Mouse (Mus musculus) heart, postnatal 10 days (tissue): ENCODE data around the gene Rnf213. TPM values are rescaled to one million over a fixed set of nuclear protein-coding genes. Genes with fewer than 3 reads are reported as not detected.
"Not testable (repeated sequence)": the region's sequence is repeated elsewhere in the genome, so short reads cannot be mapped to it uniquely, and the experiment has no call there.

ENCODE experiments used
- DNase-seq, 2 experiments: peaks; one replicate each; pipeline ENCODE4 v3.0.0; 2021
- intact Hi-C: fragments of 180-260 bp; cut with DNase I; formaldehyde crosslinking; loops from one replicate; pipeline ENCODE4 v1.15.1; 2025
- total RNA-seq, 2 experiments: library from RNA; stranded (reverse); gene quantifications; 2 replicates each; pipeline ENCODE4 v1.2.3; 2021

The Rnf213 gene
- total RNA-seq: 10 to 100 TPM; 14.0 to 19.6 TPM

DNA sequence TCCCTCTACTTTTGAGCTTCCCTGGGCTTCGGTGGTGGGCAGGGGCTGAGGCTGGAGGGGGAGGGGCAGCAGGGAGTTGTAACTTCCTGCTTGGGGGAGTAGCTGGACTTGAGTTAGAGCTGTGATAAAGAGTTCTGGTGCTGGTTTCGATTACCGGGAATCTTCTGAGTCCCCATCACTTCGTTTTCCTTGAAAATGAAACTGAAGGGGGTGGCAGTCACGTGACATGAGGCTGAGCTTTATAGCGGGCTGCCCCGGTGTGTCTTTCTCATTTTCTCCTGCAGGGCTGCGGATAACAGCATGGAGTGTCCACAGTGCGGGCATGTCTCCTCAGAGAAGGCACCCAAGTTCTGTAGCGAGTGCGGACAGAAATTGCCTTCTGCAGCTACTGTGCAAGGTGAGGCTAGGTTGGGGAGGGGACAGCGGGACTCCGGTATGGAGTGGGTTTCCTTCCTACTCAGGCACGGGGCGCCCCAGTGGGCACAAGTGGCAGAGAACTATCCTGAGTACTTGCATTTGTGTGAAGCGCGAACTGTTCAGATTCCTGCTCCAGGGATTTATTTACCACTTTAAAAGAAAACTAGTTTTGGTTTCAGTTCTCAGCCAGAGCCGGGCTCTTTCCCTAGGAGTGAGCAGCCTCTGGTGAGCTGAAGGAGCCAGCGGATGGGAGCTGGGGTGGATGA is at the start of gene Rnf213:
Gene Rnf213 (plus strand): TSS at position 301 of the 683 bp plus-strand sequence.
- intact Hi-C loops: no loop called here
- DNase-seq: peak; percentile 77 to 82

DNA sequence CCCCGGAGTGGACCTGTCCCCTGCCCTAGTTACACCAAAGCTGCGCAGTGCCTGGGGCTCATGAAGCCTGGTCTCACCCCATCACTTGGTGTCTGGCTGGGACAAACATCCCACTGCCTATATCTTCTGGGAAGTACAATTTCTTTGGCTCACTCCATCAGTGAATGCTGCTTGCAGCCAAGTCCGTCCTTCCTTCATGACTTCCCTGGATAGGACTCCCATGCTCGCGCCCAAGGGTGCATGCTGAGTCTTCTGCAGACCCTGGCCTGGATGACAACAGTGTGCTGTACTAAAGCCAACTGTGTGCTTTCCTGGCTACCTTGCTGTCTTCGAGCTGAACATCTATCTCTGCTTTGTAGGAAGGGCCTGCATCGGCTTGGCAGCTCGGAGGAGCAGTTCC is 48.7 kb upstream of the Rnf213 start:
- DNase-seq: peak; percentile 39 to 49
- intact Hi-C loops: no loop called here

DNA sequence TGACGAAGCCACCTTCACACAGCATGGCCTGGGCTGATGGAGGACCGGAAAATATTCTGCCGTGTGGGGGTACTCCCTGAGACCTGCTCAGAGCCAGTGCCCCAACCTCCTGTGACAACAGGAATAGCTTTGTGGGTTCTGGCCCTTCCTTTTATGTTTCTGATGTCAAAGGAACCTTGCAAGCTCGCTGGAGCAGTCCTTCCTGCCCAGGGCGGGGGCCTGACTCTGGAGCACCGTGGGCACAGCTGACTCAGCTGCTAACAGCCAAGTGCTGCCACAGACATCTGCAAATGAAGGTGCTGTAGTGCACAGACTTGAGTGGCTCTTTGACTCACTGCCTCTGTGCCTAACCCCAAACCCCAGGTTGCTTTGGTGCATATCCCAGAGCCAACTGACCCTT is 48.0 kb upstream of the Rnf213 start:
- intact Hi-C loops: no loop called here
- no peak for DNase-seq

DNA sequence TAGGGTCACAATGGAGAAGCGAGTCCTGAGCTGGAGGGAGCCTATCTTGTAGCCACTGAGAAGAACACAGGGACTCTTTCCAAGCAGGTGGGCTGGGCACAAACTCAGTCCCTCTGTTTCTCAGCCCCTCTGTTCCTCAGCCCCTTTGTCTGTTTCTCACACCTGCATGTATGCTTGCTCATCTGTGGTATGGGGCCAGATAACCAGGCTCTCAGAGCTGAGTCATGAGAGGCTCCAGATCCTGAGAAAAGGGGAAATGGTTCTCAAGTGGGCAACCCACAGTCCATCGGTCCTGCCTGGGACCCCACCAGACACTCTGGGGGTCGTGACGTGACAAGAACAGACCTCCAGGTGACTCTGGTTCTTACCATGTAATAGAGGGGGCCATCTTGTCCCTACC is 45.8 kb upstream of the Rnf213 start:
- DNase-seq: no peak
- intact Hi-C loops: no loop called here

DNA sequence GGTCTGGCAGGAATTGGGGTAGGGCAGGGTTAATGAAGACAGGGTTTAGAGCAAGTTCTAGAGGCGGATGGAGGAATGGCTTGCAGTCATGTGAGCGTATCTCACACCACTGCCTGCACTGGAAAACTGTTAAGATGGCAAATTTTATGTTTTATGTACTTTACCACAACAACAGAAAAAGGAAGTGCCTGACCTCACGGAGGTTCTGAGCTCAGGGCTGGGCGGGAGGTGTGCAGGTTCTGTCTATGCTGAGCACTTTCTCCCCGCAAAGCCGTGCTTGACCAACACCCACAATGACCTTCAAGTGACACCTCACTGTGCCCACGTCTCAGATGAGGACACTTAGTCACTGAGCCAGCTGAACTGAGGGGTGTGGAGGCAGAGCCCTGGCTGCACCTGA is 40.8 kb upstream of the Rnf213 start:
- intact Hi-C loops: no loop called here
- no peak for DNase-seq

DNA sequence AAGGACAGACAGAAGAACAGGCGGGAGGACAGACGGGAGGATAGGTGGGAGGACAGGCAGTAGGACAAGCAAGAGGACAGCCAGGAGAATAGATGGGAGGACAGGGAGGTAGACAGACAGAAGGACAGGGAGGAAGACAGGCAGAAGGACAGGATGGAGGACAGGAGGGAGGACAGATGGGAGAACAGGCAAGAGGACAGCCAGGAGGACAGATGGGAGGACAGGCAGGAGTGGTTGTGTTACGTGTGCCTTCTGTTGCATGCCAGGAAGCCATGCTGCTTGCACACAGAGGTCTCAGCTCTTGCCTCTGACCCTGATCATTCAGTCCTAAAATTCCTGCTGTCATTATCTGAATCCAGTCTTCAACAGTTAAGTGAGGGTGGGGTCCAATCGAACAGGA is 39.0 kb upstream of the Rnf213 start:
- intact Hi-C loops: no loop called here
- DNase-seq: no peak

DNA sequence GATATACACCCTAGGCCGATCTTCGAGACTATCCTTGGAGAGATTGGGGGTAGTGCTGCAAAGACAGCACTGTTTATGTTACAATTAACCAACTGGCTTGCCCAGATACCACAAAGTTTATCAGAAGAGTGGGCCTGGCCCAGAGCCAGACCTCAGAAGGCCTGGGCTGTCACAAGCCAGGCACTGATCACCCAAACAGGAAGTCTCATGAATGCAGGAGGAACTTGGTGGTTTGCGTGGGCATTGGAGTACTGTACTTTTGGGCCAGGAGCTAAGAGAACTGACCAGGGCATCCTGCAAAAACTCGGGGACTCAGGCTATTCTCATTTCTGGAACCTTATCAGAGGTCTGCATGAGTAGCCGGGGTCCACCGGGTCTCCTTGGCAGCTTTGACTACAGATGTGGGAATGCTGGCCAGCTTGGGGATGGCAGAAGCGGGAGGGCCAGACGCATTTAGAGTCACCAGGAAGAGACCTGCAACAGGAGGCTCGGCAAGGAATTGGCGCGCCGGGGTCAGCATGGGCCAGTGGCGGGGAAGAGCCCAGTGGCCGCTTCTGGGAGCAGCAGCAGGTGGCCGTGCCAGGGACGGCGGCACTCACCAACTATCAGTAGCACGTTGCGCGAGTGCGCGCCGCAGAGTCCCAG is 38.0 kb upstream of the Rnf213 start:
- DNase-seq: peak; percentile 61
- intact Hi-C loops: no loop called here

DNA sequence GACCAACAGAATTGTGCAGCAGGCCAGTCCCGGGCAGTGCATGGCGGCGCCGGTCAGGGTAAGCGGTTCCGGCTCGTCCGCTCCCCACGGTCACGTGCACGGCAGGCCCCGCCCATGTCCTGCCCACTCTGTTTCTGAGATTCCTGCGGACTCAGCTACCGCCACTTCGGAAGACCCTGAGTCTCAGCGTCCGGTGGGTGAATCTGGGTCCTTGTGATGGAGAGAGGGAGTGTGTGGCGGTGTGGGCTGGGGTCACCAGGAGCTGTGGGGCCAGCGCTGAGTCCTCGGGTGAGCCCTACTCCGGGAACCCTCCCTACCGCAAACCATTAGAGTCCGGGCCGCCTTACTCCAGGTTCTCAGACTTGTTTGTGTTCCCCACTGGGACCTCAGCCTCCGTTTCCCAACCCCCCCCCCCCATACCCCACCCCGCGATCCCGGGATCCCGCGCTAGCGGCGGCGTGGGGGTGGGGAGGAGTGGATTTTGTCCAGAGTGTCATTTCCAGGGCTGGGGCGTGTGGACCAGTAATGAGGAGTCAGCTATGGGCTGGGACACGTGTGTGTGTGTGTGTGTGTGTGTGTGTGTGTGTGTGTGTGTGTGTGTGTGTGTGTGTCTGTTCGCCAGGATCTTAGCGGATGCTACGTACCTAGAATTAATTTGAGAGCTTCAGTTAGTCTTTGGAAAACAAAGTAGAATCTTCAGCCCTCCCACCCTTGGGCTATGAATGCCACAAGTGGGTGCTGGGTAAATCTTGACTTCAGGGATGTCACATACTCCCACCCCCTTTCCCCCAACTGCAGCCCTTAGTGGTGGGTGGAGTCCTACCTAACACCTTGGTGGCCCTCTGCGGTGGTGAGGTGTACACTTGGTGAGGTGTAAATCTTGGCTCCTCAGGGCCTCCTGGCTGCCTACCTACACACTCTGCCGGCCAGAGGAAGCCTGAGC is 37.2 kb upstream of the Rnf213 start, which contains the start of the genes Sgsh and Slc26a11:
Gene Sgsh (minus strand): TSS at position 94 of the 943 bp plus-strand sequence.
Gene Slc26a11 (plus strand): TSS at position 115 of the 943 bp plus-strand sequence.
- peak; percentile 91 to 94 for DNase-seq
- intact Hi-C loops: no loop called here

DNA sequence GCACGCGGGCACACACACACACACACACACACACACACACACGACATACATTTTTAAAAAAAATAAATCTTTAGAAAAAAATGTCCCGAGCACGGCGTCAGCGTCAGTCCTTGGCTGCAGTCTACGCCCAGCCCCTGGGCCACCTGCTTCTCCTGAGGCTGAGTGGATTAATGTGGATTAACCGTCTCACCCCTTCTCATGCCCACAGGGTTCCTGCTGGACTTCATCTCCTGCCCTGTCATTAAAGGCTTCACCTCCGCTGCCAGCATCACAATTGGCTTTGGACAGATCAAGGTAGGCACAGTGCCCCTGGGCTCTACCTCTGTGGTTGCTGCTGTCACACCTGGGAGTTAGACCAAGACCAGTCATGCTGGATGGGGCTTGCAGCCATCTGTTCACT is 33.8 kb upstream of the Rnf213 start:
- DNase-seq: no peak
- intact Hi-C loops: no loop called here

DNA sequence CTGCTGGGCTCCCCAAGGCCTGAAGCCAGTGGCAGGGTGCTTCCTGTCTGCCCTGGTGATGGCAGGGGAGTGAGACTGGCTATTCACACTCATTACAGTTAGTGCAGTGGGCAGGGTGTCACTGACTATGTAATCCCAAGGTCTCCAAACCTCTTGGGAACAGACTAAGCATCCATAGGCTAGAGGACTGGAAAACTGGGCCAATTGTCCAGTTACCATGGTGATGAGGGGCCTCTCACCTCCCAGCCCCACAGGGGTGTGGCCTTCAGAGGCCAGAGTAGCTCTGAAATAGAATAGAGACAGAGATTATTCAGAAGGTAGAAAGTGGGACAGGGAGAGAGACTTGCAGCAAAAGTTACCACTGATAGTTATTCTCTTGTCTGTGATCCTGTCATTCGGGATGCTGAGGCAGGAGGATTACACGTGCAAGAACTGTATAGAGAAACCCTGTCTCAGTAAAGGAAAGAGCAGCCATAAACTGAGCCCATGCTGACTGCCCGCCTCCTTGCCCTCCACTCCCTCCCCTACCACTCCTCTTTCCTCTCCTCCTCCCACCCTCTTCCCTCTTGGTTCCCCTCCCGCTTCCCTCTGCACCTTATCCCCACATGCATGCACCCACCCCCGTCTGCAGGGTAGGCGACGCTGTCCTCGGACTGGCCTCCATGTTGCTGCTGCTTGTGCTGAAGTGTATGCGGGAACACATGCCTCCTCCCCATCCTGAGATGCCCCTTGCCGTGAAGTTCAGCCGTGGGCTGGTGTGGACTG is 29.9 kb upstream of the Rnf213 start:
- no peak for DNase-seq
- intact Hi-C loops: loop anchor here (1.0 to 2.0 kb wide), 3 partner anchors 24 to 58 kb away; no protein-coding TSS in a partner anchor

DNA sequence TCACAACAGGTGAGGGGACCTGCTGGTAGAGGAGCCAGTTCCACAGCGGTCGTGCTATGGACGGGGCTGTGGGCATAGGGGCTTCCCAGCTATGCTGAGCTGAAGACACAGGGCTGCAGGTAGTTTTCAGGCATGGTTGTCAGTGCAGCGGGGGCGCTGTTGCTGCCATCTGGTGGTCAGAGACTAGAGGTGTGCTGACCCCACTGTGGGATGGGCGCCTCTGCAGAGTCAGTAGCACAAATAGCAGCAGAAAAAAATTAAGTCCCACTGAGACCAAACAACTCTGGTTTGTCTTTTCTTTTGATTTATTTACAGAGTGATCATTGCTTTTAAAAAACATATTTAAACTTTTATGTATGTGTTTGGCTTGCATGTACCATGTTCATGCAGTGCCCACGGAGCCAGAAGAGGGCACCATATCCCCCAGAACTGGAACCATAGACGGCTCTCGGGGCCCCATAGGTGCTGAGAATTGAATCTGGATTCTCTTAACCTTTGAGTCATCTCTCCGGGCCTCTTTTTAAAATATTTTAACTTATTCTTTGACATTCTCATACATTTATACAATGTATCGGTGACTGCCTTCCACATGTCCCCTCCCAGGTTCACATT is 29.3 kb upstream of the Rnf213 start:
- intact Hi-C loops: loop anchor here (1.0 to 2.0 kb wide), 3 partner anchors 24 to 59 kb away; no protein-coding TSS in a partner anchor
- peak; percentile 73 to 83 for DNase-seq

DNA sequence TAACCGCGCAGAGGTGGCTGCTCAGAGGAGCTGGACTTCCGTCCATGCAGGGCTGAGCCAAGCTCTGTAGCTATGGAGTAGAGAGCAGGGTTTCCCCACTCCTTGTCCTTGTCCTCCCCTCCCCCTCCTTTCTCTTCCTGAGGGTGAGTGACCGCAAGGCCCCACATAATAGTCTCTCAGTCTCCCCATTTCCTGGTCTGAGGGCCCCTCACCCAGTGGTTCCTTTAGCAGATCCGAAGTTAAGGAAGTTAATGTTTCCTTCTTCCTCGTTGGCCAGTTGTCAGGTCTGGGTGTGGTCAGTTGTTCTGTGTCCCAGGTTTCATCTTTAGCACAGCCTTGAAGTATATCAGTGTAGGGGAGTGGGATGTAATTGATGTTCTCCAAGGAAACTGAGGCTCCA is 17.5 kb upstream of the Rnf213 start:
- intact Hi-C loops: no loop called here
- peak in 1 of 2 experiments; percentile 25 for DNase-seq

DNA sequence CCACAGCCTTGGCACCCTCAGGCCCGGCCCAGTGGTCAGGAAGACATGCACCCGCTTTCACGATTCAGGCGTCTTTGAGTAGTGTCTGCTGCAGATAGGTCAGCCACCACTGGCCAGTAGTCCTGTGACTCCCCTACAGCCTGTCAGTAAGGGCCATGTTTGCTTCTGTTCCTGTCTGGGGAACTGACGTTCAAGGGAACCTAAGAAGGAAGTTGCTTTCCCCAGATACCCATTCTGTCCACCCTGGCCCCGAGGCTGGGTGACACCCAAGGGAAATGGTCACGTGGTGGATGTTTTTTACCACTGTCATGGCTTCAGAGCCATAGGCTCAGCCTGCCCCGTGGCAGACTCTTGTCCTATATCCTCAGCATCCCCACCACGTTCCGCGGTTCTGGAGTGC is 15.6 kb upstream of the Rnf213 start:
- no peak for DNase-seq
- intact Hi-C loops: no loop called here

DNA sequence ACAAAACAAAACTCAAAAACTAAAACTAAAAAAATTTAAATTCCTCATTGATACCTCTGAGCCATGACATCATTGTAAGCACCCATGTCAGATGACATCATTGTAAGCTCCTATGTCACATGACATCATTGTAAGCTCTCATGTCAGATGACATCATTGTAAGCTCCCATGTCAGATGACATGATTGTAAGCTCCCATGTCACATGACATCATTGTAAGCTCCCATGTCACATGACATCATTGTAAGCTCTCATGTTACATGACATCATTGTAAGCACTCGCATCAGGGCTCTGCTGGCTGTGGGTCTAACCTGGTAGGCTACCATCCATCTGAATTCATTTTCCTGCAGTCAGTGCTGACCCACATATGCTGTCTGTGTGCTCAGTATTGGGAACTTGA is 14.3 kb upstream of the Rnf213 start:
- DNase-seq: no peak
- intact Hi-C loops: no loop called here

DNA sequence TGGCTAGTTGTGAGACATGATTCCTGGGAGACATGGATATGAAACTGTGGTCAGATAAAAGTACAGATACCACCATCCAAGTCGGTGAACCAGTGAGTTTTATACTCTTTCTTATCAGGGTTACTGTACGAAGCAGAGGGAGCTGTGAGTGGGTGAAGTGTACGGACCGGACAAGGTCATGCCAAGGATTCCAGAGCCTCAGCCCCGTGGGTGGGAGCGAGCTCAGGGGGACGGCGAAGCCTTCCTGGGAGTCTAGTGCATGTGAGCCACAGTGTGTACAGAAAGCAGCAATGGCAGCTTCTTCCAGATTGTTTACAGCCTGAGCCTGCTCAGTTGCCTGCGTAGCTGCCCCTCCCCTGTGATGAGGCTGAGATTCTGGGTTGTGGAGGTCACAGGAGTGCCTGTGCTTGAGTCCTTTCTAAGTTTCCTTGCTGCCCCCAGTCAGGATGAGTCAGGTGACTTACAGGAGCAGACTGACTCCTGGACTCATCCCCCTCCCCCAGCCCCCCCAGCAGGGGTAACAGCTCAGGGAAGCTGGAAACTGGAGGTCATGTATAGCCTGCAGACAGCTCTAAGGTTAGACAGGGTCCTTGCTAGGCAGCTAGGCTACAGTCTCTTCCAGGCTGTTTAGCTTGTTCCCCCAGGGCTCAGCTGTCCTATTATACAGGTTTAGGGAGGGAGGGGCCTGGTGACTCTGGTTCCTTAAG is 11.1 kb upstream of the Rnf213 start:
- intact Hi-C loops: no loop called here
- DNase-seq: no peak

DNA sequence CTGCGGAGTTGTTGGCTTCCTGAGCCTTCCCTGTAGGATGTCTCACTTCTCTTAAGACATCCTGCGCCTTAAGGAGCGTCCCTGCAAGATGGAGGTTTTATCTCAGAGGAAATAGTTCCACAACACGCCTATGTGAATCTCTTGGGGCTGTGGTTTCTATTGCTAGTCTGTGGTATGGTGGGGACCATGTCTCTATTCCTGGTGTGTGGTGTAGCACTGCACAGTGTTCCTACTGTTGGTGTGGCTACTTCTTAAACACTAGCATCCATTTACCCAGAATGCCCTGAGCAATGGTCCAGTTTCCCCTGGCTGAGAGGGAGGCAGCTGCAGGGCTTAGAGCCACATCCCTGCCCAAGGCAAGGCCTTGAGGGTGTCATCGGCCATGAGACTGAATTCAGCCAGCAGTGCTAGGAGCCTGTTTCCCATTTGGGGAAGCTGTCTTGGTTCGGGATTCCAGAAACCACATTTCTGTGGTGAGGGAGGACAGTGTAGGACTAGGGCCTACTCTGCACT is 10.5 kb upstream of the Rnf213 start:
- intact Hi-C loops: no loop called here
- DNase-seq: no peak

DNA sequence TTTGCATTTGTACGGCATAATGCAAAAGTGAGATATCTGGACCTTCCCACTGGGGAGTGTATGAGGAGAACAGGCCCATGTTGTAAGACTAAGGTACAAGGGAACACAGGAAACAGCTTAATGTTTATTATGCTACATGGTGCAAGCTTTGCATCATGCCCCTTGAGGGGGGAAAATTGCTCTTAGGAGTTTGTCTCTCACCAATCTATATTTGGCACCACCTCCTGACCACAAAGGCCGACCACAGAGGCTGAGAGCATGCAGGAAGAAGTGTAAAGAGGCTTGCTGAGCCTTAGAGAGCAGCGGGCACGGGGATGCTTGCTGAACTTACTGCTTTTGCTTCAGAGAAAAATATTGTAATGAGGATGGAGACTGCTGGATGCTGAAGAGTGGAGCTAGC is 8.0 kb upstream of the Rnf213 start:
- intact Hi-C loops: no loop called here

DNA sequence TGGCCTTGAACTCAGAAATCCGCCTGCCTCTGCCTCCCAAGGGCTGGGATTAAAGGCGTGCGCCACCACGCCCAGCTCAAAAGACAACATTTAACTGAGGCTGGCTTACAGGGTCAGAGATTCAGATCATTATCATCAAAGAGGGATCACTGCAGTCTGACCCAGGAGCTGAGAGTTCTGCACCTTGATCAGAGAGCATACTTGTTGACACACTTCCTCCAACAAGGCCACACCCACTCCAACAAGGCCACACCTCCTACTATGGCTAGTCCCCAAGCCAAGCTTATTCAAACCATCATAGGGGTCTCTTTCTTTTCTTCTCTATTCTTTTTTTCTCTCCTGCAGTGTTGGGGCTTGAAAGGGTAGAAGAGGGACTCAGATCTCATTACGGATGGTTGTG is 6.6 kb upstream of the Rnf213 start:
- DNase-seq: no peak
- intact Hi-C loops: no loop called here

More for the DNA sequence above, 8.0 kb upstream of the Rnf213 start:
- no peak for DNase-seq

DNA sequence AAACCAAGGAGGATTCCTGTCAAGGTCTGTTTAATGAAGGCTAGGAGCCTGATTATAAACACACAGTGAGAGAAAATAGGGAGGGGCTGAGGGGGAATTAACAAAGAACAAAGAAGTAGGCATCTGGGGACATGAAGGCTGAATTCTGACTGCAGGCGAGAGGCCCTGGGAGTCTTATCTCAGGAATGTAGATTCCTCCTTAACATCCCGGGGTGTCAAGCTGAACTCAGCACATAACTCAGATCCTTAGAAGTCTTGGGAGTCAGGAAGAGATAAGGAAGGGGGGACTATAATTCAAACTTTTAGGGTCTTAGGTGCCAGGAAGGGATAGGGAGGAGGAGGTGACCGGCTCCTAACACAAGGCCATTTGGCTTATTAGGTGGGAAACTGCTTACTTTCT is 5.6 kb upstream of the Rnf213 start:
- intact Hi-C loops, DNase-seq: not testable (repeated sequence)
